11 mouse cellular contexts compared by ENCODE assay signal in the genomic region with DNA sequence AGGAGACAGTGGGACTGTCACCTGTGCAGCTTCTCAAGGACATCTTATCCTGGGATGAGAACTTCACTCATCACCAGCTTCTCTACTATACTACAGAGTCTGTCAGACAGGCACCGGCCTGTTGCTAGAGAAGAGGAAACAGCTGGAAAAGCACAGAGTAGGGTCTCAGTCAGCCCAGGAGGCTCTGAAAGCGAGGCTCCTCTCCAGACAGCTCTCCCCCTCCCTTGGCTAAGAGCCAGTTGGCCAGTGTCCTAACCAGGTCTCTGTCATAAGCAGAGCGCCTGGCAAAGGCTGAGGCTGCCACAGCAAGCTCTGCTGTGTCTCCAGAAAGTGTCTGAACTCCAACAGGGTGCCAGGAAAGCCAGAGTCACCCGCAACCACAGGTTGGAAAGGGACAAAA. TPM values are rescaled to one million over a fixed set of nuclear protein-coding genes. Genes with fewer than 3 reads are reported as not detected.
DNase-seq lines count a peak whose midpoint lies in the region; ATAC-seq and TF ChIP-seq lines count a peak whose summit lies in the region.
"Had no signal": no experiment of that assay in that cellular context is flagged by ENCODE, and none has a peak within 500 bp of the region (broad histone marks: within the 10 kb centered on the region; RNA-seq: fewer than 3 reads in every experiment).

No protein-coding gene starts in this region.

- H3K27ac ChIP-seq in gastrocnemius, adult 2 months, result peak overlapping the region; percentile 77
- no peak overlapping the region for H3K27ac ChIP-seq in liver, embryonic 12.5 days
- H3K27ac ChIP-seq: liver, embryonic 14.5 days had no signal

- intact Hi-C loops in gastrocnemius, adult 2 months (cut with DNase I), result no loop called here

- ATAC-seq in liver, embryonic 12.5 days, result no peak

- peaks cover 18% of the 10 kb centered on the region for H3K4me1 ChIP-seq in liver, embryonic 12.5 days

- H3K4me3 ChIP-seq in gastrocnemius, adult 2 months, result 0 out of 2 replicates have a peak overlapping the region, but pooled peaks have one; percentile 3
- no peak overlapping the region for H3K4me3 ChIP-seq in liver, embryonic 12.5 days

- 37% methylated on average over 4 of the region's 4 CpGs for WGBS in liver, embryonic 12.5 days (ENCODE audit: insufficient replicate concordance)

- no peak overlapping the region for H3K9ac ChIP-seq in liver, embryonic 12.5 days
- H3K9ac ChIP-seq: liver, embryonic 14.5 days had no signal

- H3K36me3 ChIP-seq in liver, embryonic 12.5 days, result no peaks in the 10 kb centered on the region

- no peak for TF ChIP-seq POLR2A in brain, embryonic 14.5 days (IDR thresholded peaks at IDR 0.05; ENCODE audit: borderline replicate concordance, extremely low read depth, insufficient read depth, insufficient read length, poor library complexity, severe bottlenecking)

- H3K27me3 ChIP-seq in liver, embryonic 12.5 days (replicated peaks), result 0 out of 2 replicates have a peak, but pooled peaks cover 4% of the 10 kb centered on the region

- no peak for TF ChIP-seq CTCF in gastrocnemius, adult 2 months (IDR thresholded peaks at IDR 0.05)
- TF ChIP-seq CTCF in brain, embryonic 14.5 days (IDR thresholded peaks at IDR 0.05; ENCODE audit: borderline replicate concordance, extremely low read depth, insufficient read depth, insufficient read length), result no peak

- no peak overlapping the region for H3K4me2 ChIP-seq in liver, embryonic 12.5 days

- no peaks in the 10 kb centered on the region for H3K9me3 ChIP-seq in liver, embryonic 12.5 days (replicated peaks)

- peak; percentile 59 for DNase-seq in gastrocnemius, adult 2 months
- no peak for DNase-seq in gastrocnemius, postnatal 25 days
- peak; percentile 42 for DNase-seq in liver
- peak; percentile 85 for DNase-seq in brain, embryonic 14.5 days (ENCODE audit: low read depth)
- DNase-seq in heart, postnatal 4 days, result peak; percentile 75
- no peak for DNase-seq in embryo, embryonic 9.5 days (ENCODE audit: extremely low spot score)
- DNase-seq in frontal cortex, adult 2 months (ENCODE audit: extremely low spot score in 1 of 2, low spot score in 1 of 2), result no peak

RNA-seq across cellular contexts. Expression of a gene that starts 3.4 kb away (rescaled TPM):
- total RNA-seq in gastrocnemius, adult 2 months (2021), result 1 to 10 TPM; 1.0 to 1.1 TPM
- total RNA-seq in gastrocnemius, postnatal 25 days (2021), result 1 to 10 TPM in 1 of 2 experiments, under 1 TPM in 1; 0.99 to 1.0 TPM
- polyA plus RNA-seq in liver, embryonic 12.5 days (2016; fragmentation: Nextera tagmentation; extraction: Ambion mirVana), result 0.08 and 0.11 TPM in 2 replicates
- polyA plus RNA-seq in brain, embryonic 14.5 days (2012; rRNA removed), result 0.10 and 0.45 TPM in 2 replicates
- 1 to 10 TPM; 1.9 to 2.5 TPM for total RNA-seq in heart, postnatal 4 days (2021)
- 0.52 and 0.76 TPM in 2 replicates for polyA plus RNA-seq in frontal cortex, adult 2 months (2012; rRNA removed)
- total RNA-seq: CH12.LX had no signal
- polyA plus RNA-seq: small intestine, adult 2 months had no signal

RNA-seq across cellular contexts. Expression of a gene that starts 9.8 kb away (rescaled TPM):
- total RNA-seq in gastrocnemius, adult 2 months (2021), result 100 to 1,000 TPM in 1 of 2 experiments, 10 to 100 TPM in 1; 70.1 to 115 TPM
- total RNA-seq in gastrocnemius, postnatal 25 days (2021), result 10 to 100 TPM; 77.3 to 96.4 TPM
- polyA plus RNA-seq in liver, embryonic 12.5 days (2016; fragmentation: Nextera tagmentation; extraction: Ambion mirVana), result 8.7 and 9.9 TPM in 2 replicates
- 77.6 and 95.4 TPM in 2 replicates for polyA plus RNA-seq in brain, embryonic 14.5 days (2012; rRNA removed)
- total RNA-seq in heart, postnatal 4 days (2021), result 100 to 1,000 TPM; 206 to 223 TPM
- 192 and 218 TPM in 2 replicates for polyA plus RNA-seq in frontal cortex, adult 2 months (2012; rRNA removed)

RNA-seq across cellular contexts. Expression of a gene that starts 55.6 kb away (rescaled TPM):
- total RNA-seq in gastrocnemius, adult 2 months (2021), result 10 to 100 TPM; 15.7 to 17.4 TPM
- 10 to 100 TPM; 11.9 to 12.8 TPM for total RNA-seq in gastrocnemius, postnatal 25 days (2021)
- polyA plus RNA-seq in liver, embryonic 12.5 days (2016; fragmentation: Nextera tagmentation; extraction: Ambion mirVana), result 12.5 and 14.3 TPM in 2 replicates
- polyA plus RNA-seq in brain, embryonic 14.5 days (2012; rRNA removed), result 20.0 and 23.4 TPM in 2 replicates
- 10 to 100 TPM; 15.5 to 18.7 TPM for total RNA-seq in heart, postnatal 4 days (2021)
- 27.7 and 28.4 TPM in 2 replicates for polyA plus RNA-seq in frontal cortex, adult 2 months (2012; rRNA removed)

RNA-seq across cellular contexts. Expression of a gene that starts 56.2 kb away (rescaled TPM):
- 10 to 100 TPM; 12.0 to 17.0 TPM for total RNA-seq in gastrocnemius, adult 2 months (2021)
- 10 to 100 TPM; 11.0 to 14.7 TPM for total RNA-seq in gastrocnemius, postnatal 25 days (2021)
- polyA plus RNA-seq in liver, embryonic 12.5 days (2016; fragmentation: Nextera tagmentation; extraction: Ambion mirVana), result 22.7 TPM in 2 replicates
- 5.6 and 7.0 TPM in 2 replicates for polyA plus RNA-seq in brain, embryonic 14.5 days (2012; rRNA removed)
- 10 to 100 TPM; 20.2 to 24.4 TPM for total RNA-seq in heart, postnatal 4 days (2021)
- polyA plus RNA-seq in frontal cortex, adult 2 months (2012; rRNA removed), result 38.5 and 52.4 TPM in 2 replicates

Comparison
In these comparisons a context has a peak if more than half of its experiments do, and no peak if none do; other contexts are left out.
1. DNase-seq: peak in gastrocnemius, adult 2 months (single experiment), liver (single experiment), brain, embryonic 14.5 days (single experiment) and heart, postnatal 4 days (single experiment); none in gastrocnemius, postnatal 25 days (single experiment), embryo, embryonic 9.5 days (single experiment) and frontal cortex, adult 2 months (0 of 2).